Mouse (Mus musculus): ENCODE data around the gene Mrgprx1.

Gene Mrgprx1

DNA sequence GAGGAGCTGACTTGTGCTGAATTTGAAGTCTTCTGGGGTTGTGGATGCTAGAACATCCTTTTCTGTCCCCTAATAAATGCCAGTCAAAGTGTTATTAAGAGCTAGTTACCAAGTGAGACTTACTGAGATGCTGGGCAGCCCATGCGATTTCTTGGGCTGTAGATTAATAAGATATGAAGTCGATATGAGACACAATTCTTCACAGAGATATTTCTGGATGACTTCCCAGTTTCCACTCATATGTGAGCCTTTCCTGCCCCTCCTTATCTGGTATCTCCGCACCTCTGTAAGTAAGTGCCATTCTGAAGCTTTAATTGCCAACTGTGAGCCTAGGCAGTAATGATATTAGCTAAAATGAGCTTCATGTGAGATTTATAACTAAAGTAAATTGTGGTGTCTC, at the start of gene Mrgprx1:
TSS of gene Mrgprx1 (minus strand) at position 101 of the 400 bp plus-strand sequence.
- no peak for TF ChIP-seq GATA4 (IDR thresholded peaks at IDR 0.05; ENCODE audit: insufficient replicate concordance, low read length)

DNA sequence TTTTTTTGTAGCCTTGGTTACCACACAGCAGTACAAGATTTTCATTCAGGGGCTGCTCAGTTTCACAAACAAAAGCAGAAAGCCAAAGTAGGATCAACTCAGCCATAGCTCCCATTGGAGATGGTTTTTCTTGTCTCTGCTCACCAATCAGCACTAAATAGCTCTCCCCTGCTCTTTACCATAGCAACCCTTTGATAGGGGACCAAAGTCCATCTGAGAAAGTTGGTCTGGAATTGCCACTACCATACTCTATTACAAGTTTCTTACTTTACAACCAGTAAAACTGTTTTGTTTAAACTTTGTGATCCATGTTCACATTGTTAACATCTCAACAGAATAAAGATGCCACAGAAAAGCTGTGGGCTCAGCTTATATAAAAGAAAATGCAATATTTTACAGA, 48.1 kb upstream of the Mrgprx1 start:
- TF ChIP-seq GATA4 (IDR thresholded peaks at IDR 0.05; ENCODE audit: insufficient replicate concordance, low read length) = no peak

DNA sequence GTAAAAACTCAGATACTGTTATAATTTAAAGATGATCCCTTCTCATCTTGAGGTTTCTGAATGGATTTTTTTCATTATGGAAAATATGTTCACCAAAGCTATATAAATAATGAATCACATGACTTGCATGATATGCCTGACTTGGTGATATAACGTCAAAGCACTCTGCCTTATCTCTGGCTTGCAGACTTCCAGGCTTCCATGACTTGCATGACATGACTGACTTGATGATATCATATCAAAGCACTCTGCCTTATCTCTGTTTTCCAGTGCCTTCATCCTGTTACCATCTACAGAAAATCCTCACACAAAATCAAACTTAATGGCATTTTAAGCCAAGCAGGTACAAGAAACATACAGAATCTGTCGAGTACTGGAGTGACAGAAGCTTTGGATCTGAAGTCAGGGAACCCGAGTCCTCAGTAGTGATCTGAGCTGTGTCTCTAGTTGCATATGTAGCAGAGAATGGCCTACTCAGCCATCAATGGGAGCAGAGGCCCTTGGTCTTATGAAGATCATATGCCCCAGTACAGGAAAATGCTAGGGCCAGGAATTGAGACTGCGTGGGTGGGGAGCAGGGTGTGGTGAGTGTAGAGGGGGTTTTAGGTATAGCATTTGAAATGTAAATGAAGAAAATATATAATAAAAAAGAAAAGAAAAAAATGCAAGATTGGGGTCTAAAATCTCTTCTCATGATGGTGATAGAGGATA, 19.2 kb upstream of the Mrgprx1 start:
- TF ChIP-seq GATA4 (IDR thresholded peaks at IDR 0.05; ENCODE audit: insufficient replicate concordance, low read length) = no peak

DNA sequence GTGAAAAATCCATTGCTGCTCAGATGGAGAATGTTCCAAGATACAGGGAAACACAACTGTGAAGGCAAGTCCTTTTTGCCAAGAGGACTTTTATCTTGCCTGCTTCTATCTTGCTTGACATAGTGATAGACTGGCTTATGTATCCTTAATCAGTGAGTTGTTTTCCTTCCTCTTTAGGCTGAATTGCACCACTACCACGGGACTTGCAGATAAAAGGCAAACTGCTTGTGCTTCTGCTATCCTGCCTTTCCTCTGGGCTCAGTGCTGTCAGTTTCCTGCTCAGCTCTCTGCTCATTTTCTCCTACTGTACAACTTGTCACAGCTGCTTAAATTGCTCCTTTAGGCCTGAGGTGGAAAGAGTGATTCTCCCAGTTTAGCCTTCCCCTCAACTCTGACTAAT, 16.6 kb upstream of the Mrgprx1 start:
- TF ChIP-seq GATA4 (IDR thresholded peaks at IDR 0.05; ENCODE audit: insufficient replicate concordance, low read length) = no peak

DNA sequence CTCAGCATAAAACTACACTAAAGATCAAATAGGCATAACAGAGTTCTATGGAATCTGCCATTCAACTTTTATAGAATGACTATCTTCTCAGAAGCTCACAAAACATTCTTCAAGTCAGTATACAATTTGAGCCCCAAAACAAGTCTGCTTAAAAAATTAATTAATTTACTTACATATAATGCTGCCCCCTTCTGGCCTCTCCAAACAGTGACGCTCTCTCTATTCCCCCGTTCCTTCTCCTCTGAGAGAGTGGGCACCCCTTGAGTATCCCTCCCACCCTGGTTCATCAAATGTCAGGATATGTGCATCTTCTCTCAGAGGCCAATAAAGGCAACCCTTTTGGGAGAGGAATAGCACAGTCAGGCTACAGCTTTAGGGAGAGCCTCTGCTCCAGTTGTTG, 9.5 kb downstream of the Mrgprx1 start:
- no peak for TF ChIP-seq GATA4 (IDR thresholded peaks at IDR 0.05; ENCODE audit: insufficient replicate concordance, low read length)

DNA sequence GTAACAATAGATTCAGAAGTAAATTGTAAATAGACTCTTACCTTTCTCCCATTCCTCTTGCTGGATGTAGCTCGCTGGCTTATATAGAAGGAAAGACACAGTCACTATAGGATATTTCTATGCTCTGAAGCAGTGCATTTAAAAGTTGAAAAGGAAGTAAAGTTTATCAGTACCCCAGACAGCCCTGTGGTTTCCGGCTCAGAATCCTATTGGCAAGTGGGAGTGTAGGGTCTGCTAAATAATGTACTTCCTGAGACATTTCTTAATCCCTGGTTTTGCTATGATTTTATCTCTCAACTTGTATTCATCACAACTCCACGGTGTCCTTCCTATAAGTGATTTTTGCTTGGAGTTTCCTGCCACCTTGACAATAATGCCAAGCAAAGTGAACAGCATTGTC, 31.7 kb downstream of the Mrgprx1 start:
- no peak for TF ChIP-seq GATA4 (IDR thresholded peaks at IDR 0.05; ENCODE audit: insufficient replicate concordance, low read length)

DNA sequence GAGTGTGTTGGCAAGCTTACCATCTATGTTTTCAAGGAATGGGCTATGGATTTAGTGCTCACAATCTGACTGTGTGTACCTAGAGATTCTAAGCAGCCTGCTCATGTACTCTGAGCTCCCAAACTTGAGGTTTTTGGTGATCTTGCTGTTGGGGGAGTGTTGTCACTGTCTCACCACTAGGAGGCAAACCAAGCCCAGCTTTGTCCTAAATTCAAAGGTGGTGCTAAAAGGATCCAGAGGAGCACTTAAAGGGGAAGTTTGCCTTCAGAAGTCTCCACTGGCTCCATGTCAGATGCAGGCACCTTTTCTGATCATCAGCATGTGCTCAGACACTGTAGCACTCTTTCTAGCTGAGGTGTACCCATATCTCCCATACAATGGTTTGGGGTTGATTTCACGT, 40.6 kb downstream of the Mrgprx1 start:
- no peak for TF ChIP-seq GATA4 (IDR thresholded peaks at IDR 0.05; ENCODE audit: insufficient replicate concordance, low read length)

DNA sequence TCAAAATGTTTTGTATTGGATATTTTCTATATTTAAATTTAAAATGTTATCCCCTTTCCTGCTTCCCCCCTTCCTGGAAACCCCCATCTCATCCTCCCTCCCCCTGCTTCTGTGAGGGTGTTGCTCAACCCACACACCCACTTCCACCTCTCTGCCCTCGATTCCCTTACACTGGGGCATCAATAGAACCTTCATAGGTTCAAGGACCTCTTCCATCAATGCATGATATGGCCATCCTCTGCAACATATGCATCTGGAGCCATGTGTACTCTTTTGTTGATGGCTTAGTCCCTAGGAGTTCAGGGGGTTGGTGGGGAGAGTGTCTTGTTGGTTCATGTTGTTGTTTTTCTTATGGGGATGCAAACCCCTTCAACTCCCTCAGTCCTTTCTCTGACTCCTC, 45.4 kb downstream of the Mrgprx1 start, which contains the start of gene Mrgpra4:
TSS of gene Mrgpra4 (minus strand) at position 101 of the 400 bp plus-strand sequence.
- TF ChIP-seq GATA4 (IDR thresholded peaks at IDR 0.05; ENCODE audit: insufficient replicate concordance, low read length) = no peak
